Mouse (Mus musculus): Measurements from ENCODE around the gene Gm20379.

Gene Gm20379

DNA sequence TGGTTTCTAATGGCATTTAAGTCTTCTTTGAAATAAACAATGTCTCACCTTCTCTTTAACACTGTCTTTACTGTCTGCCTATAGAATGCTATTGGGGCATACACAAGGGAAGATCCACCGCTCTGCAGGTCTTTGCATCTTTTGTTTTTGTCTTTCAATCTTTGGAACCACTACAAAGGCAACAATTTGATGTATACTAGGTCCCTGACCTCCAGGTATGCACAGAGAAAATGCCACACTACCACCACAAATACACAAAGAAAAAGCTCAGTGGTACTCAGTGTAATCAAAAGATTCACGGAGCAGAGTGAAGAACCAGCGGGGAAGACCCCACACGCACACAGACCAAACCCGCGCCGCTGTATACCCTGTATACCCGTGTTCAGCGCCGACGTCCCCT lies at the start of gene Gm20379:
Gene Gm20379, plus strand, starts transcription at position 301 of the 400 bp plus-strand sequence.
- no peak for DNase-seq

DNA sequence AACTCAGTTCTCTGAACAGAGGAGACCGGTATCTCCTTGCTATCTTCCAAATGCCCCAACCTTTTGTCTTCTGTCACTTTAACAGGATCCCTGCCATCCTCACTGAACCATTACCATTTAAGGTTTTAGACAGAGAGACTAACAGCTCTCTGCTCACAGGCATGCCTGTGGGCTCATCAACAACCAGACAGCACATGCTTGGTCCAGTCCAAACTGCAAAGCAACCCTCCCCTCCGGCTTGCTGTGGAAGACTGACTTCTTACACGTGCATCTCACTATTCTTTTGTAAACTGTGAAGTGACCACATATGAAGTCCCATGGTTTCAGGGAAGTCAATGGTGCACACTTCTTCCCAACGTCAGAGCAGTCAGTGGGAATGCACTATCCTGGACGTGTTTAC lies 44.5 kb upstream of the Gm20379 start:
- no peak for DNase-seq

DNA sequence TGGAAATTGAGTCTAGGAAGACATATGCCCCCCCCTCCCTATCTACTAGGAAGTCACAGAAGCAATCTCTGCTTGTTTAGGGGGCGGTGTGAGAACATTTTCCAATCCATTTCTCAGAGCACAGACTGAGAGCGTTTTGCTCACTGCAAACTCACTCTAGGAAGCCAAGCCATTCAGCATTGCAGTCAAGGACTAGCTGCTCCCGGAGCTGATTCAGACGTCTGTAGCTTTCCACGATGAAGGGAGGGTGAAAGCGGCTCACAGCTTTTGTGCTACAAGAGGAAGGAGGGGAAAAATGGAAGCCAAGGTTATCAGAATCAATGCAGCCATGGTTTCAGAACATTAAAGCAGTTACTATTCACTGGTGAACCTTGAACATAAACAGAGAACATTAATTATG lies 42.2 kb upstream of the Gm20379 start:
- DNase-seq: no peak

DNA sequence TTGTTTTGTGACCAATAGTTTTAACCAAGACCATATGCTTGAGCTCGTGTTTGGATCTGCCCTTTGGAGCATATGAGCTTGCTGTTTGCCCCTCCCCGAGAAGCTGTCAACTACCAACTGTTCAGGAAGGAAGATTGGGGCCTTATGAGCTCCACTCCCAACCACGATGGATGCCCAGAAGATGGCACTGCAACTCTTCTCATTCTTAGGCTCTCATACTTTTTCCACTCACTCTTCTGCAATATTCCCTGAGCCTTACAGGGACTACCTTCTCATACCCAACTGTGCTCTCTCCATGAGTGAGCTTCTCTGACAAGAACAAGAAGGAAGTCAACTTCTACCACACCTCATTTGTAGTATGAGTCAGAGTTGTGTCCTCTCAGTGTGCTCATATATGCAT lies 38.7 kb upstream of the Gm20379 start:
- DNase-seq: no peak

GRCm38 (mm10) chr13:92274274-92275198 lies 31.2 kb upstream of the Gm20379 start:
- DNase-seq: peak; percentile 76

- no peak for DNase-seq
Observed at GRCm38 (mm10) chr13:92275292-92275691, 30.5 kb upstream of the Gm20379 start.

- no peak for DNase-seq
Observed at GRCm38 (mm10) chr13:92277027-92277426, 28.8 kb upstream of the Gm20379 start.

GRCm38 (mm10) chr13:92291605-92292004 lies 14.2 kb upstream of the Gm20379 start:
- no peak for DNase-seq

- no peak for DNase-seq
Observed at GRCm38 (mm10) chr13:92293883-92294282, 11.9 kb upstream of the Gm20379 start.

DNA sequence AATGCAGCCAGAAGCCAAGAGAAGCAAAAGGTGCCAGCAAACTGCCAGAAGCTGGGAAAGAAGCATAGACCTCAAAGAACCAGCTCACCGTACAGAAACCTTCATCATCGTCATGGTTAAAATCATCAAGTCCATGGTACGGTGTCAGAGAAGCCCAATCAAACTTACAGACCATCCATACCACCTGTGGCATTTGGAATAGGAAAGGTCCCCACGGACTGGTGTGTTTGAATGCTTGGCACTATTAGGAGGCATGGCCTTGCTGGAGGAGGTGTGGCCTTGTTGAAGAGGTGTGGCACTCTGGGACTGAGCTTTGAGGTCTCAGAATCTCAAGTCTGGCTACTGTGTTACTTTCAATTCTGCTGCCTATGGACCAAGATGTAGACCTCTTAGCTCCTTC lies 9.3 kb upstream of the Gm20379 start:
- no peak for DNase-seq

DNA sequence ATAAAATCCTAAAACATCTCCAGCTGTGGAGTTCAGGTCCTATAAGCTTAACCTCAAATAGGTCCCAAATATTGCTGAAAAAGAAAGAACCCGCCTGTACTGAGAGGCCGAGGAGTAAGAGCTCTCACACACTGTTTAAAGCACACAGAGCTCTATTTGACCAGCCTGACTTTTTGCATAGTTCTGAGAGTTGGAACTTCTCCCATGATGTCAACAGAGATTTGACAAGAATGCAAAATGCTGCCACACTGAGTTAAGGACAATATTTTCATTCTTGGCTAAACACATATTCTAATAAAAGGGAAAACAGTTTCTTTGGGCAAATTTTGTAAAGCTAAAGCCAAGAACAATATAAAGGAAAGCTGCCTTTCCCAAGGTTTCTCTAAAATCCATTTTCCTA lies 8.8 kb upstream of the Gm20379 start:
- no peak for DNase-seq

DNA sequence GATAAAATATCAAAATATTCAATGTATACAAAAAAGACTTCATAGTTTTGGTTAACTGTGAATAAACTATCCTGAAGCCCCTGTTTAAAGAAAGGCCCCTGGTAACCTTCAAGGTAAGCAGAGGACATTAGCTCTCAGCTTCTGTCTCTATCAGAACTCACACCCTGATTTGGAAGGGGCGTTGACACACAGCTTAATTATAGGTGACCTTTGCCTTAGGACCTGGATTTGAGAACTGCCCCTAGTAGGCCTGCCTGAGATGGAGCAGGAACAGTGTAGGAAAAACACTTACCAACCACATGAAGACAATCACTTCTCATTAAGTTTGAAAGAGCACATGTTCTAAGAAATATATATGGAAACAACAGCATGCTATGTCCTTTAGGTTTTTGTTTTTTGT lies 6.3 kb upstream of the Gm20379 start:
- DNase-seq: no peak

- no peak for DNase-seq
Observed at GRCm38 (mm10) chr13:92301754-92302153, 4.0 kb upstream of the Gm20379 start.

DNA sequence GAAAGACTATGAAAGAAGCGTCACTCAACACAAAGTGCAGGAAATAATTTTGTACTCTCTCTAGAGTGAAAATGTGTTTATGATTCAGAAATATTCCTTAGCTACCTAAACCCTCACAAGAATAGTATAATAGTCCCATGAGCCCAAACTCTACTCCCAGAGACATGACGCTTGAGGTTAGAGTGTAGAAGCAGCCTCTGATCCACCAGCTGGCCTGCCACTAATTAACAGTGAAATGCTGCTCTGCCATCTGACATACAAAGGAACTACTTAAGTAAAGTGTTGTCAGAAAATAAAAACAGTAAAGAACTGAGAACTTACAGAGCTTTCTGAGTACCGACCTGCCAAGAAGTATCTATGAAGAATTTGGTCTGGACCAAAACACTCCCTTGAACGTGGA lies 3.3 kb upstream of the Gm20379 start:
- DNase-seq: no peak

- no peak for DNase-seq
Observed at GRCm38 (mm10) chr13:92303062-92303948, 2.5 kb upstream of the Gm20379 start.

DNA sequence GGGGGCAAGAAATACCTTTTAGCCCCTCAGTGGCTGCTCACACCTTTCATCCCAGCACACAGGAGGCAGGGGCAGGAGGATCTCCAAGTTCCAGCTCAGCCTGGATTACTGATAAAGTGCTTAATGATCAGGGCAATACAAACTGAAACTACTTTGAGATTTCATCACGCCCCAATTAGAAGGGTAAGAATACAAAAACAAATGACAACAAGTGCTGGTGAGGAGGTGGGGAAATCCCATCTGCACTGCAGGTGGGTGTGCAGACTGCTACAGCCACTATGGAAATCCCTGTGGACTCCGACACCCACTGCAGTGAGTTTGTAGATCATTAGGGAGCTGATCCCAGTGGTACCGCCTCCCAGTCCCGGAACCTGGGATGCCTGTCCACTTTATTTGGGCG lies 1.5 kb upstream of the Gm20379 start:
- no peak for DNase-seq

- no peak for DNase-seq
Observed at GRCm38 (mm10) chr13:92314613-92315012, 8.8 kb downstream of the Gm20379 start.

- DNase-seq: no peak
Observed at GRCm38 (mm10) chr13:92320770-92321169, 15.0 kb downstream of the Gm20379 start.

DNA sequence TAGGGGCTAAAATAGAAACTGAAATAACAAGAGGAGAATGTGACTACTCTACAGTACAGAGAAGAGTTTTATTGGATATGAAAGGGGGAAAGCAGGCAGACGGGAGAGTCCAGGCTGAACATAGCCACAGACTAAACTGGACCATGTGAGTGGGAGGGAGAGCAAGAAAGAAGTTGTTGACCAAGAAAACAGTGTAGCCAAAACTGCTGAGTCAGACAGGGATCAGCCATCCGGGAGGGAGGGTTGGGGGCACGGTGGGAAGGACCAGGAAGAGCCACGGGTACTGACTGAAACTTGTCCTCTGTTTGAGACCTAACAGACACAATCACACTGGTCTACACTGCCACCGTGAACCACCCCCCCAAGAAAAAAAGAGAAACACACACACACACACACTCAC lies 20.2 kb downstream of the Gm20379 start:
- no peak for DNase-seq

GRCm38 (mm10) chr13:92328000-92328399 lies 22.2 kb downstream of the Gm20379 start:
- no peak for DNase-seq

DNA sequence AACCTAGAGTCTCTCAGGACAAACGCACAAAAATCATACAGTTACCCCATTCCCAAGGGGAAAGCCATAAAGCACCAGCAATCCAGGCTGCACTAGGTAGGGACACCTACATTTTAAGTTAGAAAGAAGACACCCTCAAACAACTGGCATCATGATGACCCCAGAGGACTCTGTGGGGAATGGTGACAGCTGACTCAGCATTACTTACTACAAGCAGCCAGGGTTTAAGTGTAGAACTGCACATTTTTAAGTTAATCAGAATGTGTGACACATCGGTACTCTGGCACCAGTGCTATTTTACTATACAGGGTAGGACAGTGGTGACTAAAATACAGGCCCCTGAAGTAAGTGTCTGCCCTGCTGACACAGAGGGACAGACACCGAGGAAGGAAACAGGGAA lies 24.8 kb downstream of the Gm20379 start:
- no peak for DNase-seq

DNA sequence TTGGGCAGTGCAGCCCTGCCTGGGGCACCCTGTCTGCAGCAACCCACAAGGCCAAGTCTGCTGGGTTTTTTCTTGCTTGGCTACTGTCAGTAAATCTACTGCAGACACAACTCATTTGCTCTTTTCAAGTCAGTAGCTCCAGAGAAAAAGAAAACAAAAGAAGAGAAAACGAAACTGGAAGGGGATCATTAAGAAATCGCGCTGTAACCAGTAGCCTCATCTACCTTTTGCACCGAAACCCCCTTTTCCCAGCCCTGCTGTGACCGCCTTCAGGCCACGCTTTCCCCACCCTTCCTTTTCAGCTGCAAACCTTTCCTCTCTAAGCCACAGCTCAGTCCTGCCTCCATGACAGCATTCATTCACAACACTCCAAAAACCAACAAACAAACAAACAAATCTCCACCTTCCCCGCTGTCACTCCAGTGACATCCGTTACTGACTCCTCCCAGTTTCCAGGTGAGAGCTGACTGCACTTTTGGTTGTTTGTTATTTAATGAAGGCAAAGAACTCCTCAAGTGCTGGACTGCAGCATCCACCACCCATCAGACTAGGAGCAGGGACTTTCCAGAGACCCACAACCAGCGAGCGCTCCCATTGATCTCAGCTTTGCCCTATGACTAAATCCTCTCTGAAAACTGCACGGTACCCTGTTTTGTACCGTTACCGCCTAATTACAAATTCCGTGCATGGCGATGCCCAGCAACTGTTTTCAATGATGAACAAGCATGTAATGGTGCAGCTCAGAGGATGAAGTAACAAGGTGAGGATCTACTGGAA lies 26.5 kb downstream of the Gm20379 start:
- DNase-seq: no peak

GRCm38 (mm10) chr13:92336857-92337256 lies 31.1 kb downstream of the Gm20379 start:
- DNase-seq: no peak

Measured in right cerebral cortex, postnatal 14 days (tissue).